Mouse (Mus musculus) neutrophil, adult 5-6 weeks (primary cell): Measurements from ENCODE around the gene Rnf113a1. TPM values are rescaled to one million over a fixed set of nuclear protein-coding genes. Genes with fewer than 3 reads are reported as not detected.
"Not testable (repeated sequence)": the region's sequence is repeated elsewhere in the genome, so short reads cannot be mapped to it uniquely, and the experiment has no call there.

ENCODE experiments used
- ATAC-seq: fragments of 151-379, 151-347 bp; 2 replicates; pipeline ENCODE4 v1.8.0; 2017; ENCODE audit warnings: mild to moderate bottlenecking, moderate TSS enrichment; ENCODE audit not compliant: insufficient number of reproducible peaks, poor library complexity, low FRiP score, severe bottlenecking; ENCODE audit errors: extremely low read depth
- total RNA-seq: library from RNA; stranded (forward); fragments of 200-1000 nt; gene quantifications from 2 replicates; pipeline ENCODE4 v1.2.3, GENCODE M21; 2017

The Rnf113a1 gene
- 3.3 and 4.4 TPM in 2 replicates for total RNA-seq

DNA sequence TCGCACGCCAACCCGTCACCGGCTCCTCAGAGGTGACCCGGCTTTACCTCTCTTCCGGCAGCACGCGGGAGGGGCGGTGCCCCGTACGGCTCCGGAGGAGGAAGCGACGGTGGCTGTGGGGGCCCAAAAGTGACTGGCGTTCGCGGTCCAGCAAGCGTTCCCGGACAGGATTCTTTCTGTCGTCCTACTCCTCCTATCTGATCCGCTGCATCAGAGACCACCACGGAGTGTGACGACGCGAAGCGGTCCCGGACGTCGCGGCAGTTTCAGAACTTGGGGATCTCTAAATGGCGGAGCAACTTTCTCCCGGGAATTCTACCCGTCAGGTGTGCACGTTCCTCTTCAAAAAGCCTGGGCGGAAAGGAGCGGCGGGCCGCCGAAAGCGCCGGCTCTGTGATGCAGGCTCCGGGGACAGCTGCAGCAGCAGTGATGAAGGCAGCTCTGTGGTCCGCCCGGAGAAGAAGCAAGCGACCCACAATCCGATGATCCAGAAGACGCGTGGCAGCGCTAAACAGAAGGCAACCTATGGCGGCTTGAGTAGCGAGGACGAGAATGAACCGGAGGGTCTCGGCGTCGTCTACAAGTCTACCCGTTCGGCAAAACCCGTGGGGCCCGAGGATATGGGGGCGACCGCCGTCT, at the start of gene Rnf113a1, which contains the start of gene Ndufa1:
Gene Rnf113a1 (plus strand): TSS at position 141 of the 639 bp plus-strand sequence.
Gene Ndufa1 (minus strand): TSS at position 59 of the 639 bp plus-strand sequence.
- ATAC-seq = peak; percentile 88

- no peak for ATAC-seq
Measured at GRCm38 (mm10) chrX:37141732-37142131, 49.3 kb upstream of the Rnf113a1 start.

GRCm38 (mm10) chrX:37144498-37144897, 46.5 kb upstream of the Rnf113a1 start:
- ATAC-seq = not testable (repeated sequence)

DNA sequence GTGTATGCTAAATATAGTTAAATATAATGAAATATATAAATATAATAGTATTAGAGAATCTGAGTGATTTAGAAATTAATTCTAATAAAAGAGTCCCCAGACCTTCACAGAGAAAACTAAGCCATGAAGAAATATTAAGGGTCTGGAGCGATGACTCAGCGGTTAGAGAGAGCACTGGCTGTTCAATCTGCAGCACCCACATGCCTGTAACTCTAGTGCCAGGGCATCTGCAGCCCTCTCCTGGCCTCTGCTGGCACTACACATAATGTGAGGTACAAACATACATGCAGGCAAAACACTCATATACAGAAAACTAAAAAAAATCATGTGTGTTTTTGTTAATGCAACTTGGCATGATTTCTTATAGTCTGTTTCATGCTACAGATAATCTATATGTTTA, 46.1 kb upstream of the Rnf113a1 start:
- peak; percentile 48; the same call in 1 of the 2 replicates for ATAC-seq

- no peak for ATAC-seq
Measured at GRCm38 (mm10) chrX:37157839-37158238, 33.2 kb upstream of the Rnf113a1 start.

GRCm38 (mm10) chrX:37161169-37161568, 29.9 kb upstream of the Rnf113a1 start:
- ATAC-seq = no peak

- no peak for ATAC-seq
Measured at GRCm38 (mm10) chrX:37163115-37163514, 27.9 kb upstream of the Rnf113a1 start.

GRCm38 (mm10) chrX:37167085-37167484, 24.0 kb upstream of the Rnf113a1 start:
- ATAC-seq = peak; percentile 64

GRCm38 (mm10) chrX:37168742-37169141, 22.3 kb upstream of the Rnf113a1 start, which contains the start of gene Akap14:
Gene Akap14, minus strand, starts transcription at chrX:37168842.
- no peak for ATAC-seq

DNA sequence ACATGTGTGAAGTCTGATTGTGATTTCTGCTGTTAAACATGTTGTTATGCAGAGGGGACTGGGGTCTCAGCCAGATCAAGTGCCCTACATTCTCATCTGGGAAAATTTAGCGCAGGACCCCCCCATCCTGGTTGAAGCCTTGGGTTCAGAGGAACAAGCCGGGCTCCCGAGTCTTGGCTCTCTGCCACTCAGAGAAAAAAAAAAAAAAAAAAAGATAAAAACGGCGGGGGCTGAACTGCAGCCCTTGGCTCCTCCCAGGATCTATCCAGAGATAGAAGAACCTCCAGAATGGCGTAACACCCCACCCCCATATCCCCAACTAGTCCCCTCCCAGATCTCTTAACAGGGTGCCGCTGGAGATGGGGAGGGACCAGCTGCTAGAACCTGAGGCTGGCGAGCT, 6.6 kb upstream of the Rnf113a1 start:
- ATAC-seq = not testable (repeated sequence)

DNA sequence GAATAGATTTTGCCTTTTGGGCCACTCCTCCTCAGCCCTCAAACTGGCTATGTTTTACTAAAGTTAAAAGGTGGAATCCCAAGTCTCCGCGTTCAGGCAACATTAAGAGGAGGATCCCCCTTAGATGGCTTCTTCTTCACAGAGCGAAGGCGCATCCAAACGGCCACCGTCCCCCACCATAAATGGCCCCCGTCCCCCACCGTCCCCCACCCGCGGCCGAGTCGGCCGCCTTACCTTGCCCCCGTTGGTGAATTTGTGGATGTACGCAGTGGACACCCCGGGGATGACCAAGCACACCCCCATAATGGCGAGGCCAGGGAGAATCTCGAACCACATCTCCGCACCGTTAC, 315 bp upstream of the Rnf113a1 start:
- no peak for ATAC-seq

DNA sequence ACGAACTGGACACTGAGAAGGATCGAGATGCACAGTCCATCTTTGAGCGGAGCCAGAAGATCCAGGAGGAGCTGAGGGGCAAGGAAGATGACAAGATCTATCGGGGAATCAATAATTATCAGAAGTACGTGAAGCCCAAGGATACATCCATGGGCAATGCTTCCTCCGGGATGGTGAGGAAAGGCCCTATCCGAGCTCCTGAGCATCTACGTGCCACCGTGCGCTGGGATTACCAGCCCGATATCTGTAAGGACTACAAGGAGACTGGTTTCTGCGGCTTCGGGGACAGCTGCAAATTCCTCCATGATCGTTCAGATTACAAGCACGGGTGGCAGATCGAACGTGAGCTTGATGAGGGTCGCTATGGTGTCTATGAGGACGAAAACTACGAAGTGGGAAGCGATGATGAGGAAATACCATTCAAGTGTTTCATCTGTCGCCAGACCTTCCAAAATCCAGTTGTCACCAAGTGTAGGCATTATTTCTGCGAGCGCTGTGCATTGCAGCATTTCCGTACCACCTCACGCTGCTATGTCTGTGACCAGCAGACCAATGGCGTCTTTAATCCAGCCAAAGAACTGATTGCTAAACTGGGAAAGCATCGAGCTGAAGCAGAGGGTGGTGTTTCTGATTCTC, 817 bp downstream of the Rnf113a1 start:
- ATAC-seq = no peak

DNA sequence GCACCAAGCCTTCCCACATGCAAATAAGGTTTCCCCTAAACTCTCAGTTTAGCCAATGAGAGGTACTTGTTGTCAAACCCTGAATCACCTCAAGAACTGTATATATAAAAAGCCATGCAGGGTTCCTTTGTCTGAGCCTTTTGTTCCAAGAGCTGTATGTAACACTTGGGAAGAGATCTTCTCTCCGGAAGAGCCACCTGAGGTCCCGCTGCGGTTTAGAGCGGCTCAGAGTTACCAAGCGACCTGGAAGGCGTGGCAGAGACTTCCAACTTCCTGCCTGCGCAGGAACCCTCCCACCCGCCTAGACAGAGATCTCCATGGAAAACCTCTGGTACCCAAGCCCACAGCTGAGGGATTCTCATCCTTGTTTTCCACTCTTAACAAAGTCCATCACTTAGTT, 7.6 kb downstream of the Rnf113a1 start:
- ATAC-seq = no peak

GRCm38 (mm10) chrX:37210941-37211340, 19.9 kb downstream of the Rnf113a1 start, which contains the start of gene Gm9:
Gene Gm9, minus strand, starts transcription at chrX:37211041.
- ATAC-seq = no peak

DNA sequence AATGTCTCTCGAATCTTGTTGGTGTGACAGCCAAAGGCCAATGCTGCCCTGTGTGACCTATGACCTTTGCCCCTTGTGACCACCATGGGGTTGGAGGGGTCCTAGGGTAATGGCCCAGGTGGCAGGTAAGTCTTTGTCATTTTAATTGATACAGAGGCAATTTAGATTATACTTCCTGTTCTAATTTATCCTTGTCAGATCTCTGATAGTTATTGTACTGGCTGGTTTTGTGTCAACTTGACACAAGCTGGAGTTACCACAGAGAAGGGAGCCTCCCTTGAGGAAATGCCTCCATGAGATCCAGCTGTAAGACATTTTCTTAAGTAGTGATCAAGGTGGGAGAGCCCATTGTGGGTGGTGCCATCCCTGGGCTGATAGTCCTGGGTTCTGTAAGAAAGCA, 31.1 kb downstream of the Rnf113a1 start, which contains the start of gene Rhox1:
Gene Rhox1 (minus strand): TSS at position 101 of the 400 bp plus-strand sequence.
- not testable (repeated sequence) for ATAC-seq

Other genes with a start within 250 kb of the Rnf113a1 start
- gene Sept6, start 199.5 kb upstream of the Rnf113a1 start, total RNA-seq = 74.5 and 78.8 TPM in 2 replicates
- not detected in 2 replicates for gene Sowahd, start 142.4 kb upstream of the Rnf113a1 start, total RNA-seq
- 888 and 1,013 TPM in 2 replicates for gene Rpl39, start 105.8 kb upstream of the Rnf113a1 start, total RNA-seq
- 51.4 and 64.9 TPM in 2 replicates for gene Upf3b, start 80.9 kb upstream of the Rnf113a1 start, total RNA-seq
- 26.3 and 28.1 TPM in 2 replicates for gene Nkap, start 64.5 kb upstream of the Rnf113a1 start, total RNA-seq
- not detected in 2 replicates for gene Akap14, start 22.4 kb upstream of the Rnf113a1 start, total RNA-seq
- gene Ndufa1, start 82 bp upstream of the Rnf113a1 start, total RNA-seq = 42.2 and 70.6 TPM in 2 replicates
- gene Gm9, start 19.8 kb downstream of the Rnf113a1 start, total RNA-seq = not detected in 2 replicates
- not detected in 2 replicates for gene Rhox1, start 31.0 kb downstream of the Rnf113a1 start, total RNA-seq
- gene Rhox2a, start 53.7 kb downstream of the Rnf113a1 start, total RNA-seq = not detected in 2 replicates
- not detected in 2 replicates for gene Rhox3a, start 58.7 kb downstream of the Rnf113a1 start, total RNA-seq
- not detected in 2 replicates for gene Rhox4a, start 74.1 kb downstream of the Rnf113a1 start, total RNA-seq
- gene Rhox3a2, start 188.8 kb downstream of the Rnf113a1 start, total RNA-seq = not detected in 2 replicates
- not detected in 2 replicates for gene Rhox4a2, start 199.6 kb downstream of the Rnf113a1 start, total RNA-seq
- gene Rhox2b, start 220.8 kb downstream of the Rnf113a1 start, total RNA-seq = not detected in 2 replicates
- not detected in 2 replicates for gene Rhox4b, start 241.2 kb downstream of the Rnf113a1 start, total RNA-seq